Mouse (Mus musculus) kidney, adult 2 months (tissue): ENCODE data around the gene Foxf2.

Experiments used
- CTCF ChIP-seq: fragments of 200-500 bp; conservative IDR thresholded peaks from 2 replicates; pipeline ENCODE4 v1.5.1; 2011; ENCODE audit warnings: low read depth, mild to moderate bottlenecking, control low read depth, low read length, moderate library complexity, mixed read lengths; ENCODE audit not compliant: insufficient read depth, insufficient read length
- POLR2A ChIP-seq: fragments of 200-500 bp; IDR thresholded peaks from one replicate; pipeline ENCODE4 v1.6.1; 2011; ENCODE audit warnings: low read depth, low read length, control low read depth

DNA sequence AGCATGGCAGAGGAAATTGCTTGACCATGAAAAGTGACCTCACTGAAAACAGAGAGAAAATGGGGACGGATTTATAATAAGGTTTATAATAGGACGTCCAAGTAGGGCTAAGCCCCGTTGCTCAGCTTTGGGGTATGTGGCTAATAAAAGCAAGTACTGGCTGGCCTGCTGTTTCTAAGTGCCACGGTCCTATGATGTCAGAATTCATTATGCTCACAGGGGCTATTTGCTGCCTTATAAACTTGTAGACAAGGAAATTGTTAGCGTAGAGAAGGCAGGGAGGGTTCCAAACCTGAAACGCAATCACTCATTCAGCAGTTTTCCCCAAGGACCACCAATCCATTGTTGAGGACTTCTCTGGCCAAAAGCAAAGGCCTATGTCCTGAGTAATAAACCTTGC is 21.7 kb upstream of the Foxf2 start:
- TF ChIP-seq POLR2A (no peak), CTCF (no peak)
